Mouse (Mus musculus) lung, adult 2 months (tissue): Measurements from ENCODE around the gene Nsrp1.

ENCODE experiments used
- CTCF ChIP-seq: fragments of 200-500 bp; IDR thresholded peaks from 2 replicates; pipeline ENCODE4 v1.5.1; 2011; ENCODE audit warnings: mild to moderate bottlenecking, low read length, control low read depth; ENCODE audit not compliant: insufficient read depth
- POLR2A ChIP-seq: fragments of 200-500 bp; IDR thresholded peaks from 2 replicates; pipeline ENCODE4 v1.6.1; 2011; ENCODE audit warnings: low read depth, mild to moderate bottlenecking, control low read depth, low read length, borderline replicate concordance; ENCODE audit errors: extremely low read depth

DNA sequence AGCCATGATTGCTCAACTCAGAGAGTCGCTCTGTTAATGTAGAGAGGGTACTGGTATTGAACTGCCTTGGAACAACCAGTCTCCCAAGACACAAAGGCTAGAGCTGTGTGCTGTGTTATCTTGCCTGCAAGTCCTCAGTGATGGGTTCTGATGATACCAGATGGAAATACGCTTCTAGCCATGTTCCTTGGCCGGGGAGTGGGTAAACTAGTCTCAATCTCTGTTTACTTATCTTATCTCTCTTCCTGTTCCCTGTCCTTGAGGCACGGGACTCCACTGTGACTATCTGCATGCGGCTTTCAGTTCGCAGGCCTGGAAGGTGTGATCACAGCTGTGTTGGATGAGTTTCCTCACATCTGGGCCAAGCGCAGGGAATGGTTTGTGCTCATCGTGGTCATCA is 58.7 kb downstream of the Nsrp1 start:
- TF ChIP-seq CTCF (no peak), POLR2A (no peak)
